Mouse (Mus musculus) retina, adult 2 months (tissue): ENCODE measurements at regions not wholly inside any gene's neighbourhood (a gene's known extent, or its start where the extent isn't known, plus 50 kb on each side); places are given as distances from the start of the nearest gene placed in this dataset.
"Not testable (repeated sequence)": the region's sequence is repeated elsewhere in the genome, so short reads cannot be mapped to it uniquely, and the experiment has no call there.

Experiments
- DNase-seq: peaks from one replicate; pipeline ENCODE4 v3.0.0-alpha.2; 2012; ENCODE audit warnings: low read depth, low spot score

DNA sequence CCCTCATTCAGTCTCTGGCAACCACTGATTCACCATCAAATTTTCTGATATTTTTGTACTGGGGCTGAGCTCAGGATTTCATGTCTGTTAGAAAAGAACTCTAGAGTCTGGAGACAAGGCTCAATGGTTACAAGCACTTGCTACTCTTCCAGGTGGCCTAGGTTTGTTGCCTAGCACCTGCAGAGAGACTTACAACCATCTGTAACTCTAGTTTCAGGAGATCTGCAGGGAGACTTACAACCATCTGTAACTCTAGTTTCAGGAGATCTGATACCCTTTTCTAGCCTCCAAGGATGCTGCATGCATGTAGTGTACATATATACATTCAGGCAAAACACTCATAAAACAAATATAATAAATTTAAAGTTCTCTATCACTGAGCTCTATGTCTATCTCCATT is 166.1 kb downstream of the Akr1d1 start:
- no peak for DNase-seq

DNA sequence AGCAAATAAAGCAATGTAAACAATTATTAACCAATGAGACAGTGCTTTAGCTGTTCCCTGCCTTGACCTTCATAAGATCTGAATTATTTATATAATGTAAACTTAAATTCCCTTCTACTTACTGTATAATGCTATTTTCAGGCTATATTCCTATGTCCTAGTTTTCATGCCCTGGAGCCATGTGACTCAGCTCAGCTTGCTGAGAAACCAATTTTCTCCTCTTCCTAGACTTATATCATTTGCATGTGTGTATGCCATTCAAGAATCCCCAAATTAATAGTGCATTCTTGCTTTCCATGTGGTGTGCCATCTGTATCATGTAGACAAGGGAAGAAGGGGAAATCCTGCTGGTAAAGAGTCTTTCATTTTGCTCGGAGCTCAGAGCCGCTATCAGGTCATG is 166.7 kb upstream of the Trim24 start:
- no peak for DNase-seq

GRCm38 (mm10) chr6:37705733-37706145 is 164.9 kb upstream of the Trim24 start:
- DNase-seq = no peak

- DNase-seq = not testable (repeated sequence)
Measured at GRCm38 (mm10) chr6:37707671-37708070, 162.9 kb upstream of the Trim24 start.

GRCm38 (mm10) chr6:37711766-37712165 is 158.8 kb upstream of the Trim24 start:
- no peak for DNase-seq

- no peak for DNase-seq
Measured at GRCm38 (mm10) chr6:37713411-37713810, 157.2 kb upstream of the Trim24 start.

- no peak for DNase-seq
Measured at GRCm38 (mm10) chr6:37714223-37714928, 156.2 kb upstream of the Trim24 start.

- no peak for DNase-seq
Measured at GRCm38 (mm10) chr6:37721736-37722135, 148.9 kb upstream of the Trim24 start.

DNA sequence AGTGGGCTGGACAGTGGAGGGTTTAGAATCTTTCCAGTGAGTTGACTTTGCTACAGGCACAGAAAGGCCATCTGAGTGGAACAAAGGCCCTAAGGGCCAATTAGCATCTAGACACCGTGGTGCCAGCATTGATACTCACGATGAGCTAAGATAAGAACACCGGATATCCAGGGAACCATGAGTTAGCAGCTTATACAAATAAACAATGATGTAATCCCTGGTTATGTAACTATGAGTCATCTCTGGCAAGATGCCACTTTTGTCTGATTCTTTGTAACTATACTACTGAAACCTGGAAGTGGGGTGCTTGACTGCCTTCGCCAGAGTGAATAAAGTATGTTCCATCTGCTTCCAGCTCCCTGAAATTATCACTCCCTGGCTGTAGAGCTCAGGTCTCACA is 147.3 kb upstream of the Trim24 start:
- peak; percentile 11 for DNase-seq

- DNase-seq = no peak
Measured at GRCm38 (mm10) chr6:37724240-37724639, 146.4 kb upstream of the Trim24 start.

DNA sequence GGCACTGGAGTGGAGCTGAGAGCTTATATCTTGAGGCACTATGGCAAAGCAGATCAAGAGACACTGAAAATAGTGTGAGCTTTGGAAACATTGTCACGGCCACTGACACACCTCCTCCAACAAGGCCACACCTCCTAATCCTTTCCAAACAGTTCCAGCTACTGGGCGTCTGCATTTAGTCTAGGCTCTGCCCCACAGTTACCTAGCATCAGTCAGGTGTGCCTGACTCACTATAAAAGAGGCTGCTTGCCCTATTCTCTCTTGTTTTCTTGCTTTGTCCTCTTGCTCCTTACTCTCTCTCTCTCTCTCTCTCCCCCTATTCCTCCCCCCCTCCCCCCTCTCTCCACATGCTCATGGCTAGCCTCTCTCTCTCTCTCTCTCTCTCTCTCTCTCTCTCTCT is 142.0 kb upstream of the Trim24 start:
- no peak for DNase-seq

DNA sequence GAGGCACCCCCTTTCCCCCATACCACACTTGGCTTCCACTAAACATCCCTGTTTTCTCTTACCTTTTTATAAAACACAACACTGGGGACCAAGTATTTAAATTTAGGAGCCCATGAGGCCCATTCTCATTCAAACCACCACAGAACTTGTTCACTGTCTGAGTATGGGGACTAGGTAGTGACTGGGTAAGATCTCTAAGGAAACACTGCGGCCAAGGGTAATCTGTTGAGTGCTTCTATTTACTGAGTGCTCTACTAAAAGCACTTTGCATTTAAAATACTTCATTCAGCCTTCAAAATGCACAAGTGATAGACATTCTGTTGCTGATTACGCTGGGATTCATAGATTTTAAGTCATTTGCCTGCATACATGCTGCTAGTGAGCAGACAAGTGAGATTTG is 141.4 kb upstream of the Trim24 start:
- DNase-seq = no peak

GRCm38 (mm10) chr6:37730500-37731239 is 139.9 kb upstream of the Trim24 start:
- no peak for DNase-seq

- DNase-seq = peak; percentile 9
Measured at GRCm38 (mm10) chr6:37732385-37732784, 138.2 kb upstream of the Trim24 start.

DNA sequence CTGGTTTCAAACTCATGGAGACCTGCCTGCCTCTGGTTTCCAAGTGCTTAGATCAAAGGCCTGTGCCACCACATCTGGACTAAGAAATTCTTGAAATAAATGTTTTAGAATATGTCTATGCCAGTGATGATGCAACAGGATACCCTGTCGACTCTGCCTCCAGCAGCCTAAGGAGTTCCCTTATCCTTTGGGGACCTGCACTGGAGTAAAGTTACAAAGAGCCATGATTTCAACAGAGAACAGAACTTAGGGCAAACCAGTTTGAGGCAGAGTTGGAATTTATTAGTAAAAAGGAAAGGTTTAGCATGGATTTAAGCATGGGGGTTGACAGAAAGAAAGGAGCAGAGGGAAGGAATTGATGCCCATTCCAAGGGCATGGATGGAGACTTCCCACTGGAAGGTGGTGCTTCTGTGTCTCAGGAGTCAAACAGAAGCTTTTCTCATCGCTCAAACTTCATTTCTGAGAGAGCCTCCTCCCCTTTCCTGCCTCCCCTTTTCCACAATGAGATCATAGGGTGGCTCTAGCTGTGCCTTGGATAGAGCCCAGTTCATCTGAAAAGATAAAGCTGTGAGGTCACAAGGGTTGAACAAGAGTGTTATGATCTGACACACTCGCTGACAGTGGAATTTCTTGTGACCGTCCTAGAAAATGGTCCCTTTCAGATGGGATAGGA is 135.2 kb upstream of the Trim24 start:
- no peak for DNase-seq

DNA sequence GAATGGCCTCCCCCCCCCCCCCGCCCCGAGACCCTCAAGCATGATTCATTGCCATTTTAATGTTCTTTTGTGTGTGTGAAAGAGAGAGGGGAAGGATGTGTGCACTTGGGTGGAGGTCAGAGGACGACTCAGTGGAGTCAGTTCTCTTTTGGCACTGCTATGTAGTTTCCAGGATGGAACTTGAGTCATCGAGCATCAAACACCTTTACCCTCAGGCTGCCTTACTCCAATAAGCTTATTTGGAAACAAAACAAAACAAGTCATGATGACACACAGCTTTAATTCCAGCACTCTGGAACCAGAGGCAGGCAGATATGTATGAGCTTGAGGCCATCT is 134.7 kb upstream of the Trim24 start:
- DNase-seq = no peak

- no peak for DNase-seq
Measured at GRCm38 (mm10) chr6:37740982-37741889, 129.4 kb upstream of the Trim24 start.

DNA sequence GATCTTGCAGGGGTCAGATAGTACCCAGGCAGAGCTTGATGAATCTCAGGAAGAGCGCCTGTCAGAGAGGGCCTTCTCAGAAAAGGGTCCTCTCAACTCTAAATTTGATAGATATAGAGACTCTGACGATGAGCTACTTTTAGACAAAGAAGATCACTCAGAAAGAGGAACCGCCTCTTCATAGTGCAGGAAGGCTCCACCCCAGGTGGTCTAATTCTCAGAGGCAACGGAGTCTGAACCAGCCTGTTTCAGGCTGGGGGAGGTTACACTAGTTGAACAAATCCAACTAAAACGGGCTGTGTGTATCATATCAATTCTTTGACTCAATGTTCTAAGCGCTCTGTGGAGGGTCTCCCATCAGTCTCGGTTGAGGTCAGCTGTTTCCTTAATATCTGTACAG is 128.7 kb upstream of the Trim24 start:
- DNase-seq = not testable (repeated sequence)

DNA sequence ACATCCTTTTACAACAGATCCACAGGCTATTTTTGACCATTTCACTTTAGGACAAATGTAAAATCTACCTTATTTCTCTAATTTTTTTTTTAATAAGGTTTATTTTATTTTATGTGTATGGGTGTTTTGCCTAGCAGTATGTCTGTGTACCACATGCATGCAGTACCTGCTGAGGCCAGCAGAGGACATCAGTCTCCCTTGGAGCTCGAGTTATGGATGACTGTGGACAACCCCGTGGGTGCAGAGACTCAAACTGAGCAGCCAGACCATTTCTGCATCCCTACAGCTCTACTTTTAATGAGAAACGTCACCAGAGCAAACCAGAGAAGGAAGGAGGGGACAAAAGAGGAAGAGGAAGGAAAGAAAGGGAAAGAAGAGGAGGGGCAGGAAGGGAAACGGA is 125.9 kb upstream of the Trim24 start:
- no peak for DNase-seq

DNA sequence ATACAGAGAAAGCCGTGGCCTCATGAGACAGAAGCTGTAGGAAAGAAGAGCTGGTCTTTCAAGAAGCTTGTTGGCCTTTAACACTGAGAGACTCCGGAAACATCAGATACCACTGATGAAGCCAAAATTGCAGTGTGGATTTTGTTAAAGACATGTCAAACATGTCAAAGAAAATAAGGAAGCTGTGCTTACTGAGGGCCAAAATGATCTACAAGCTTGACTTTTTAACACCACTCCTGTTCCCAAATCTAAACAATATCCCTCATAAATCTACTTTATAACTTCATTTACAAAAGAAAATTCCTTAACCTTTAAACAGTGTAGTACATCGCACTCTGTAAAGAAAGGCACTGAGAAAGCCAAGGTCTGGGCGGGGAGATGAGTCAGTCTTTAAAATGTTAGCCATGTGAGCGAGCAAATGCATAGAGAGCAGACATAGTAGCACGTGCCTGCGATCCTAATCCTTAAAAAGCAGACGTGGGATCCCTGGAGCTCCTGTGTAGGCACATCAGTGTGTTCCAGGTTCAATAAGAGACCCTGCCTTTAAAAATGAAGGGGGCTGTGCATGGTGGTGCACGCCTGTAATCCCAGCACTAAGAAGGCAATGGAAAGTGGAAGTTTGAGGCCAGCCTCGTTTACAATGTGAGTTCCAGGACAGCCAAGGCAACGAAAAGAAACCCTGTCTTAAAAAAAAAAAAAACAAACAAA is 125.1 kb upstream of the Trim24 start:
- DNase-seq = no peak

- not testable (repeated sequence) for DNase-seq
Measured at GRCm38 (mm10) chr6:37747793-37748192, 122.8 kb upstream of the Trim24 start.
